Mouse (Mus musculus) intestine, postnatal 0 days (tissue): ENCODE data around the gene Rapgef2. TPM values are rescaled to one million over a fixed set of nuclear protein-coding genes. Genes with fewer than 3 reads are reported as not detected.

Experiments used
- ATAC-seq: fragments of 200-750 bp; cut with Nextera tagmentation; 2 replicates; pipeline ENCODE4 v1.8.0; 2017; ENCODE audit warnings: mild to moderate bottlenecking, moderate TSS enrichment, moderate library complexity
- H3K27ac ChIP-seq: fragments of 300-500 bp; sonication (generic); 2 replicates; pipeline ENCODE4 v1.5.1; 2014; ENCODE audit warnings: mild to moderate bottlenecking, low read depth, low read length, moderate library complexity
- H3K27me3 ChIP-seq: fragments of 300-500 bp; sonication (generic); replicated peaks from 2 replicates; pipeline ENCODE4 v1.6.1; 2014; ENCODE audit warnings: low read length, mixed read lengths; ENCODE audit not compliant: control insufficient read depth, insufficient read depth
- H3K36me3 ChIP-seq: fragments of 300-500 bp; sonication (generic); 2 replicates; pipeline ENCODE4 v1.6.1; 2014; ENCODE audit warnings: mild to moderate bottlenecking, moderate library complexity; ENCODE audit not compliant: control insufficient read depth, insufficient read depth
- H3K4me1 ChIP-seq: fragments of 300-500 bp; sonication (generic); replicated peaks from 2 replicates; pipeline ENCODE4 v1.6.1; 2014; ENCODE audit warnings: antibody characterized with exemption, low read length, mixed read lengths; ENCODE audit not compliant: control insufficient read depth, insufficient read depth
- H3K4me2 ChIP-seq: fragments of 300-500 bp; sonication (generic); replicated peaks from 2 replicates; pipeline ENCODE4 v1.6.1; 2014; ENCODE audit warnings: low read depth, mild to moderate bottlenecking, moderate library complexity
- H3K4me3 ChIP-seq: fragments of 300-500 bp; sonication (generic); 2 replicates; pipeline ENCODE4 v1.5.1; 2014; ENCODE audit warnings: low read depth, low read length
- H3K9ac ChIP-seq: fragments of 300-500 bp; sonication (generic); 2 replicates; pipeline ENCODE4 v1.6.1; 2014; ENCODE audit warnings: mild to moderate bottlenecking, low read depth, low read length
- H3K9me3 ChIP-seq: fragments of 300-500 bp; sonication (generic); 2 replicates; pipeline ENCODE4 v1.6.1; 2016; ENCODE audit warnings: mixed run types; ENCODE audit not compliant: control insufficient read depth
- CTCF ChIP-seq: sonication (generic); IDR thresholded peaks from 2 replicates; pipeline ENCODE4 v1.5.1; 2016; ENCODE audit warnings: low read depth, mild to moderate bottlenecking, control low read depth, antibody characterized with exemption, moderate library complexity
- WGBS: fragments of 180-500 bp; shearing (Covaris S2); extraction: QIAGEN DNeasy Blood & Tissue Kit; methylation state at CpG from one replicate; pipeline ENCODE4 v1.1.7; 2014; 5-methylcytosine and 5-hydroxymethylcytosine counted together
- polyA plus RNA-seq: library from polyadenylated mRNA; unstranded; fragments of >200 nt; fragmentation: Nextera tagmentation; extraction: Ambion mirVana; gene quantifications from 2 replicates; pipeline ENCODE4 v1.2.1, GENCODE M21; 2015

The Rapgef2 gene
- polyA plus RNA-seq, 1 experiment from 2014 or later: 3.2 TPM

- H3K9ac ChIP-seq: no peak overlapping the region
- H3K27me3 ChIP-seq: no peaks in the 10 kb centered on the region
- no peaks in the 10 kb centered on the region for H3K9me3 ChIP-seq
- 61% methylated on average over 10 of the region's 10 CpGs for WGBS
- no peak for TF ChIP-seq CTCF
- no peak for ATAC-seq
- H3K36me3 ChIP-seq: no peaks in the 10 kb centered on the region
- no peak overlapping the region for H3K4me3 ChIP-seq
- H3K27ac ChIP-seq: no peak overlapping the region
- no peaks in the 10 kb centered on the region for H3K4me1 ChIP-seq
- H3K4me2 ChIP-seq: no peak overlapping the region
Measured at GRCm38 (mm10) chr3:79314006-79314698, 27.8 kb upstream of the Rapgef2 start.

- Histone ChIP-seq H3K9ac (no peak overlapping the region), H3K36me3 (no peaks in the 10 kb centered on the region), H3K27ac (no peak overlapping the region), H3K4me1 (no peaks in the 10 kb centered on the region), H3K4me3 (no peak overlapping the region), H3K27me3 (no peaks in the 10 kb centered on the region), H3K9me3 (no peaks in the 10 kb centered on the region), H3K4me2 (no peak overlapping the region)
- no peak for ATAC-seq
- TF ChIP-seq CTCF: no peak
Measured at GRCm38 (mm10) chr3:79311895-79312294, 25.6 kb upstream of the Rapgef2 start.

- TF ChIP-seq CTCF: no peak
- H3K27ac ChIP-seq: no peak overlapping the region
- H3K27me3 ChIP-seq: no peaks in the 10 kb centered on the region
- no peaks in the 10 kb centered on the region for H3K4me1 ChIP-seq
- no peak for ATAC-seq
- H3K9me3 ChIP-seq: no peaks in the 10 kb centered on the region
- 80% methylated on average over 7 of the region's 7 CpGs for WGBS
- no peak overlapping the region for H3K9ac ChIP-seq
- H3K4me2 ChIP-seq: no peak overlapping the region
- no peak overlapping the region for H3K4me3 ChIP-seq
- no peaks in the 10 kb centered on the region for H3K36me3 ChIP-seq
Measured at GRCm38 (mm10) chr3:79310184-79310583, 23.9 kb upstream of the Rapgef2 start.

- no peaks in the 10 kb centered on the region for H3K27me3 ChIP-seq
- no peak overlapping the region for H3K27ac ChIP-seq
- H3K4me1 ChIP-seq: no peaks in the 10 kb centered on the region
- no peak overlapping the region for H3K4me3 ChIP-seq
- WGBS: 81% methylated on average over 4 of the region's 4 CpGs
- no peak for ATAC-seq
- no peak for TF ChIP-seq CTCF
- H3K36me3 ChIP-seq: no peaks in the 10 kb centered on the region
- H3K9me3 ChIP-seq: no peaks in the 10 kb centered on the region
- no peak overlapping the region for H3K4me2 ChIP-seq
- H3K9ac ChIP-seq: no peak overlapping the region
Measured at GRCm38 (mm10) chr3:79308605-79309004, 22.3 kb upstream of the Rapgef2 start.

GRCm38 (mm10) chr3:79299401-79299800 lies 13.1 kb upstream of the Rapgef2 start:
- Histone ChIP-seq H3K27me3 (no peaks in the 10 kb centered on the region), H3K9ac (no peak overlapping the region), H3K4me1 (no peaks in the 10 kb centered on the region), H3K9me3 (no peaks in the 10 kb centered on the region), H3K4me3 (no peak overlapping the region), H3K36me3 (no peaks in the 10 kb centered on the region), H3K4me2 (no peak overlapping the region), H3K27ac (no peak overlapping the region)
- 87% methylated on average over 15 of the region's 15 CpGs for WGBS
- ATAC-seq: no peak
- no peak for TF ChIP-seq CTCF

GRCm38 (mm10) chr3:79297281-79297680 lies 11.0 kb upstream of the Rapgef2 start:
- Histone ChIP-seq H3K27ac (no peak overlapping the region), H3K36me3 (no peaks in the 10 kb centered on the region), H3K4me3 (no peak overlapping the region), H3K4me2 (no peak overlapping the region), H3K4me1 (no peaks in the 10 kb centered on the region), H3K27me3 (no peaks in the 10 kb centered on the region), H3K9me3 (no peaks in the 10 kb centered on the region), H3K9ac (no peak overlapping the region)
- WGBS: 83% methylated on average over 4 of the region's 4 CpGs
- no peak for ATAC-seq
- no peak for TF ChIP-seq CTCF

- no peak for ATAC-seq
- Histone ChIP-seq H3K9ac (no peak overlapping the region), H3K27ac (no peak overlapping the region), H3K27me3 (no peaks in the 10 kb centered on the region), H3K4me3 (no peak overlapping the region), H3K4me1 (no peaks in the 10 kb centered on the region), H3K4me2 (no peak overlapping the region), H3K9me3 (no peaks in the 10 kb centered on the region), H3K36me3 (no peaks in the 10 kb centered on the region)
- no peak for TF ChIP-seq CTCF
- WGBS: 89% methylated on average over 3 of the region's 3 CpGs
Measured at GRCm38 (mm10) chr3:79296586-79296985, 10.3 kb upstream of the Rapgef2 start.
